ENCODE assay signal across 8 mouse cellular contexts in genomic region chr6:87733131-87733930, GRCm38 (mm10). TPM values are rescaled to one million over a fixed set of nuclear protein-coding genes. Genes with fewer than 3 reads are reported as not detected.
DNase-seq lines count a peak whose midpoint lies in the region; ATAC-seq and TF ChIP-seq lines count a peak whose summit lies in the region.

No protein-coding gene starts in this region.

- H3K4me1 ChIP-seq in ES-E14 (ENCODE audit: control insufficient read depth in 2 of 2, insufficient read depth in 2 of 2, low read length in 2 of 2, poor library complexity in 1 of 2) = peaks cover 0 to 3% of the 10 kb centered on the region in 2 experiments; a peak in 1 of 4 replicates
- peaks cover 35% of the 10 kb centered on the region for H3K4me1 ChIP-seq in embryonic facial prominence, embryonic 13.5 days
- peaks cover 35% of the 10 kb centered on the region for H3K4me1 ChIP-seq in limb, embryonic 13.5 days
- peaks cover 26% of the 10 kb centered on the region for H3K4me1 ChIP-seq in midbrain, embryonic 16.5 days (ENCODE audit: control insufficient read depth, insufficient read depth, low read length)

- DNase-seq in ES-E14 (ENCODE audit: low read depth, low spot score) = no peak
- DNase-seq in heart, postnatal 36 days = peak; percentile 57
- no peak for DNase-seq in cerebellum, postnatal 4 days (ENCODE audit: low spot score in 2 of 2)
- DNase-seq in right cerebral cortex, postnatal 25 days = no peak
- DNase-seq in left cerebral cortex, postnatal 4 days = no peak

- H3K36me3 ChIP-seq in ES-E14 (ENCODE audit: control insufficient read depth, insufficient read depth, low read length, poor library complexity, severe bottlenecking) = no peaks in the 10 kb centered on the region
- H3K36me3 ChIP-seq in embryonic facial prominence, embryonic 13.5 days = no peaks in the 10 kb centered on the region
- H3K36me3 ChIP-seq in limb, embryonic 13.5 days = no peaks in the 10 kb centered on the region
- H3K36me3 ChIP-seq in midbrain, embryonic 16.5 days (ENCODE audit: control insufficient read depth, insufficient read depth, low read length) = no peaks in the 10 kb centered on the region

- H3K9me3 ChIP-seq in ES-E14 (ENCODE audit: control insufficient read depth, insufficient read depth, low read depth, low read length) = no peaks in the 10 kb centered on the region
- H3K9me3 ChIP-seq in embryonic facial prominence, embryonic 13.5 days = no peaks in the 10 kb centered on the region
- H3K9me3 ChIP-seq in limb, embryonic 13.5 days = no peaks in the 10 kb centered on the region
- H3K9me3 ChIP-seq in midbrain, embryonic 16.5 days (replicated peaks; ENCODE audit: control insufficient read depth, low read length, poor library complexity, severe bottlenecking) = no peaks in the 10 kb centered on the region

- peak overlapping the region; percentile 27 to 58; a peak in 1 of 4 replicates for H3K4me3 ChIP-seq in ES-E14 (ENCODE audit: insufficient read depth in 1 of 2, low read depth in 1 of 2, low read length in 2 of 2, poor library complexity in 1 of 2, severe bottlenecking in 1 of 2)
- H3K4me3 ChIP-seq in embryonic facial prominence, embryonic 13.5 days = peak overlapping the region; percentile 59; the same call in 1 of the 2 replicates
- H3K4me3 ChIP-seq in limb, embryonic 13.5 days = peak overlapping the region; percentile 41
- peak overlapping the region; percentile 54 for H3K4me3 ChIP-seq in midbrain, embryonic 16.5 days (ENCODE audit: low read depth, low read length)

- H3K27me3 ChIP-seq in embryonic facial prominence, embryonic 13.5 days = peaks cover 76% of the 10 kb centered on the region
- H3K27me3 ChIP-seq in limb, embryonic 13.5 days = peaks cover 77% of the 10 kb centered on the region
- H3K27me3 ChIP-seq in midbrain, embryonic 16.5 days (ENCODE audit: control insufficient read depth, insufficient read depth, low read depth, low read length) = peaks cover 20% of the 10 kb centered on the region

- intact Hi-C loops in heart, postnatal 36 days (cut with DNase I) = no loop called here
- intact Hi-C loops in left cerebral cortex, postnatal 4 days (cut with DNase I) = no loop called here

- H3K4me2 ChIP-seq in embryonic facial prominence, embryonic 13.5 days = peak overlapping the region; percentile 96
- peak overlapping the region; percentile 95 for H3K4me2 ChIP-seq in limb, embryonic 13.5 days (replicated peaks)
- H3K4me2 ChIP-seq in midbrain, embryonic 16.5 days (ENCODE audit: low read length) = peak overlapping the region; percentile 67

- H3K27ac ChIP-seq in ES-E14 (ENCODE audit: insufficient read depth, low read depth, low read length, poor library complexity, severe bottlenecking) = no peak overlapping the region
- no peak overlapping the region for H3K27ac ChIP-seq in embryonic facial prominence, embryonic 13.5 days
- no peak overlapping the region for H3K27ac ChIP-seq in limb, embryonic 13.5 days
- no peak overlapping the region for H3K27ac ChIP-seq in midbrain, embryonic 16.5 days (ENCODE audit: low read length)

- H3K9ac ChIP-seq in ES-E14 (ENCODE audit: insufficient read depth, low read depth, low read length, poor library complexity, severe bottlenecking) = no peak overlapping the region
- 0 out of 2 replicates have a peak overlapping the region, but pooled peaks have one; percentile 3 for H3K9ac ChIP-seq in embryonic facial prominence, embryonic 13.5 days
- H3K9ac ChIP-seq in limb, embryonic 13.5 days = no peak overlapping the region
- H3K9ac ChIP-seq in midbrain, embryonic 16.5 days (ENCODE audit: low read depth, low read length) = peak overlapping the region; percentile 62

- 23% methylated on average over 14 of the region's 14 CpGs for WGBS in embryonic facial prominence, embryonic 13.5 days
- 24% methylated on average over 14 of the region's 14 CpGs for WGBS in limb, embryonic 13.5 days
- 21% methylated on average over 14 of the region's 14 CpGs for WGBS in midbrain, embryonic 16.5 days

- ATAC-seq in embryonic facial prominence, embryonic 13.5 days (ENCODE audit: insufficient number of reproducible peaks, insufficient read depth, low FRiP score, low TSS enrichment, low read depth) = no peak
- no peak for ATAC-seq in limb, embryonic 13.5 days (ENCODE audit: low FRiP score, low read depth)
- ATAC-seq in midbrain, embryonic 16.5 days = no peak

- in situ Hi-C loops in ES-E14 (cut with MboI; ENCODE audit: low sequenced_read_pairs in 2 of 2, unreplicated experiment in 2 of 2) = no loop called here

TF ChIP-seq in ES-E14, 5 proteins besides CTCF, POLR2A, EP300 and RAD21:
- TF ChIP-seq ZC3H11A (IDR thresholded peaks at IDR 0.05; ENCODE audit: borderline replicate concordance, low read depth, low read length) = no peak
- no peak for TF ChIP-seq MAFK (IDR thresholded peaks at IDR 0.05; ENCODE audit: insufficient read depth, low read depth, low read length)
- TF ChIP-seq HCFC1 (IDR thresholded peaks at IDR 0.05; ENCODE audit: borderline replicate concordance, insufficient read depth, low read length) = no peak
- no peak for TF ChIP-seq ZNF384 (IDR thresholded peaks at IDR 0.05; ENCODE audit: low read depth, low read length)
- TF ChIP-seq CHD2 (IDR thresholded peaks at IDR 0.05; ENCODE audit: low read depth, low read length) = no peak

RNA-seq across cellular contexts. Expression of gene Efcc1, which starts 2.7 kb away (rescaled TPM):
- total RNA-seq in ES-E14 (2012; rRNA removed) = not detected in 2 replicates
- 1.5 and 2.2 TPM in 2 replicates for polyA plus RNA-seq in embryonic facial prominence, embryonic 13.5 days (2015; fragmentation: Nextera tagmentation; extraction: Ambion mirVana)
- 1 to 10 TPM; 1.2 to 1.4 TPM for total RNA-seq in heart, postnatal 36 days (2021)
- 0.32 and 0.62 TPM in 2 replicates for polyA plus RNA-seq in limb, embryonic 13.5 days (2015; fragmentation: Nextera tagmentation; extraction: Ambion mirVana)
- polyA plus RNA-seq in midbrain, embryonic 16.5 days (2015; fragmentation: Nextera tagmentation; extraction: Ambion mirVana) = 4.6 and 5.5 TPM in 2 replicates
- 1 to 10 TPM; 3.4 to 6.2 TPM for total RNA-seq in left cerebral cortex, postnatal 4 days (2021)

RNA-seq across cellular contexts. Expression of gene Gp9, which starts 44.5 kb away (rescaled TPM):
- total RNA-seq in ES-E14 (2012; rRNA removed) = not detected in 2 replicates
- polyA plus RNA-seq in embryonic facial prominence, embryonic 13.5 days (2015; fragmentation: Nextera tagmentation; extraction: Ambion mirVana) = 1.8 and 2.5 TPM in 2 replicates
- total RNA-seq in heart, postnatal 36 days (2021) = 1 to 10 TPM in 1 of 2 experiments, under 1 TPM in 1; 0.94 to 1.1 TPM
- polyA plus RNA-seq in limb, embryonic 13.5 days (2015; fragmentation: Nextera tagmentation; extraction: Ambion mirVana) = 0.94 and 1.6 TPM in 2 replicates
- polyA plus RNA-seq in midbrain, embryonic 16.5 days (2015; fragmentation: Nextera tagmentation; extraction: Ambion mirVana) = 0.50 and 0.66 TPM in 2 replicates
- not detected for total RNA-seq in left cerebral cortex, postnatal 4 days (2021)

Comparison
In these comparisons a context has a peak if more than half of its experiments do, and no peak if none do; other contexts are left out.
1. DNase-seq: peak in heart, postnatal 36 days (2 of 2); none in ES-E14 (single experiment), cerebellum, postnatal 4 days (0 of 2), right cerebral cortex, postnatal 25 days (single experiment) and left cerebral cortex, postnatal 4 days (single experiment).
2. H3K9ac ChIP-seq: peak in embryonic facial prominence, embryonic 13.5 days (single experiment) and midbrain, embryonic 16.5 days (single experiment); none in ES-E14 (single experiment) and limb, embryonic 13.5 days (single experiment).
3. Peak in every context shown above with its lines, with median percentiles within 50 percentile points of each other: H3K4me3 ChIP-seq and H3K4me2 ChIP-seq.